Mouse (Mus musculus): Measurements from ENCODE around the gene Mrps26.

DNA sequence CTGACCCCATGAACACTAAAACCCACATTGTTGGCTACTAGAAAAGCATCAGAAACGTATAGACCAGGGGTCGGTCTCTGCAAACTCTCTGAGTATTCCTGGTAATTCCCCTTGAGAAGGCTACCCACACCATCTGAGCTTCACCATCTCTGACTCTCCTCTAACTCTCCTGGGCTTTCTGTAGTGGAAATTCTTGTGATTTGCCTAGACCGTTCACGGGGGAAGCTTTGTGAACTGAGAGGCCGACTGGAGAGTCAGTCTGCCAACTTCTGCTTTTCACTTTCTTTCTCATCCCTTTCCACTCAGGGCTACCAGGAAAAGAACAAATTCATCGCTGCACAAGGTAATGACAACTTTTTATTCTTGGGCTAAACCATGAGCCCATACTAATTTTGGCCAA lies 28.5 kb upstream of the Mrps26 start:
- TF ChIP-seq CTCF (IDR thresholded peaks at IDR 0.05; ENCODE audit: low read depth) (no peak), EP300 (optimal IDR thresholded peaks at IDR 0.05) (no peak)
